8 mouse cellular contexts compared by ENCODE assay signal in the genomic region with DNA sequence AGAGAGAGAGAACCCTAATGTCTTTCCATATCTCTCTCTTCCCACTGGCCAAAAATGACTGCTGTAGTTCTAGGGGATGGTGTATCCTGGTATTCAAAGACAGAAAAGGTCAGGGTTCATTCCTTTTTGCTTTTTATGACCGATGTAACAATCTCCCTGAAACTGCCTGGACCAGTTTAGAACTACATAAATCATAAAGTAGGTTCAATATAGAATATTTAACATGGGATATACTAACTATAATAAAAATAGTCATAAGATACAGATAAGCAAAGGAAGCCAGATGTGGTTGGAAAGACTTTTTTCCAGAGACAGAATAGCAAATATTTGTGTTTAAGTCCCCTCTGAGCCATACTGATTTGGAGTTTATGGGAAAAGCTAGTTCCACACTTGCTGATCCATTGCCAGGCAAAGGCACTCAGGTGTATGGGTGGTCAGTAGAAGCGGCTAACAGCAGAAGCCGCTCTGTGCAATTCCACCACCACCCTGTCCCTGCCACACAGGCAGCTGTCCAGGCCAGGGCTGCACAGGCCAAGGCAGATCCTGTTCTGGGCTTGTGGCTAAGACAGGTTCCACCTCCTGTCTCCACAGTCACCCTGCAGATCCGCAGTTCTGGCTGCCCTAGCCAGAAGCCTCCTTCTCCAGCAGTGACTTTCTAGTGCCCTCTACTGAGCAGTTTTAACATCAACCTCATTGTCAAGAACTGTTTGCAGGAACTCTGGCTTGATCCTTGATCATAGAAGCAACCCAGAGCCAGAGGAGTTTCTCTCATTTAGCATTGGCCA. TPM values are rescaled to one million over a fixed set of nuclear protein-coding genes. Genes with fewer than 3 reads are reported as not detected.
DNase-seq lines count a peak whose midpoint lies in the region; ATAC-seq and TF ChIP-seq lines count a peak whose summit lies in the region.

No protein-coding gene starts in this region.

- no peaks in the 10 kb centered on the region for H3K36me3 ChIP-seq in forebrain, embryonic 15.5 days
- H3K36me3 ChIP-seq in lung, postnatal 0 days (ENCODE audit: insufficient read depth, low read length): no peaks in the 10 kb centered on the region

- H3K9ac ChIP-seq in forebrain, embryonic 15.5 days (replicated peaks): no peak overlapping the region
- no peak overlapping the region for H3K9ac ChIP-seq in lung, postnatal 0 days (replicated peaks; ENCODE audit: low read depth)

- WGBS in forebrain, embryonic 15.5 days: 54% methylated on average over 4 of the region's 4 CpGs
- 44% methylated on average over 4 of the region's 4 CpGs for WGBS in lung, postnatal 0 days

- no peak overlapping the region for H3K4me3 ChIP-seq in forebrain, embryonic 15.5 days
- H3K4me3 ChIP-seq in lung, postnatal 0 days (ENCODE audit: low read depth, low read length): no peak overlapping the region

- no peak overlapping the region for H3K4me2 ChIP-seq in forebrain, embryonic 15.5 days (replicated peaks)
- H3K4me2 ChIP-seq in lung, postnatal 0 days (replicated peaks; ENCODE audit: low read depth, low read length): no peak overlapping the region

- DNase-seq in MN1 (ENCODE audit: low spot score): peak; percentile 10
- DNase-seq in cerebellum, adult 11-12 months: peak; percentile 91
- DNase-seq in heart, postnatal 4 days: peak; percentile 62
- DNase-seq in layer of hippocampus, adult 18-20 months (ENCODE audit: low spot score in 2 of 2): peak; percentile 34 to 71
- DNase-seq in lung, postnatal 0 days (ENCODE audit: low spot score): peak; percentile 58
- peak; percentile 84 for DNase-seq in retina, embryonic 14.5 days (ENCODE audit: low spot score)

- H3K4me1 ChIP-seq in forebrain, embryonic 15.5 days: peaks cover 7% of the 10 kb centered on the region; the same call in 1 of the 2 replicates
- no peaks in the 10 kb centered on the region for H3K4me1 ChIP-seq in lung, postnatal 0 days (ENCODE audit: insufficient read depth, low read depth, low read length)

- no peak overlapping the region for H3K27ac ChIP-seq in forebrain, embryonic 15.5 days (replicated peaks)
- no peak overlapping the region for H3K27ac ChIP-seq in lung, postnatal 0 days (ENCODE audit: low read length)

- TF ChIP-seq CTCF in lung, postnatal 0 days (IDR thresholded peaks at IDR 0.05): peak; percentile 75

- H3K27me3 ChIP-seq in forebrain, embryonic 15.5 days: no peaks in the 10 kb centered on the region
- H3K27me3 ChIP-seq in lung, postnatal 0 days (replicated peaks; ENCODE audit: insufficient read depth, low read length): no peaks in the 10 kb centered on the region

- no peaks in the 10 kb centered on the region for H3K9me3 ChIP-seq in forebrain, embryonic 15.5 days
- H3K9me3 ChIP-seq in lung, postnatal 0 days (ENCODE audit: low read length): no peaks in the 10 kb centered on the region

- TF ChIP-seq EP300 in lung, postnatal 0 days (IDR thresholded peaks at IDR 0.05): no peak

- ATAC-seq in forebrain, embryonic 15.5 days (replicated peaks): peak; percentile 94
- ATAC-seq in lung, postnatal 0 days: peak; percentile 43
- ATAC-seq in monocyte, adult 5-6 weeks (replicated peaks; ENCODE audit: insufficient number of reproducible peaks, low FRiP score, low TSS enrichment, poor library complexity, severe bottlenecking): no peak; the same call in 1 of the 2 replicates

RNA-seq across cellular contexts. Expression of a gene that starts 47.5 kb away (rescaled TPM):
- polyA plus RNA-seq in forebrain, embryonic 15.5 days (2015; fragmentation: Nextera tagmentation; extraction: Ambion mirVana): 22.0 and 23.8 TPM in 2 replicates
- 10 to 100 TPM; 28.4 to 28.6 TPM for total RNA-seq in heart, postnatal 4 days (2021)
- total RNA-seq in layer of hippocampus, adult 18-20 months (2021): 10 to 100 TPM; 21.7 to 22.0 TPM
- 19.4 and 20.4 TPM in 2 replicates for polyA plus RNA-seq in lung, postnatal 0 days (2015; fragmentation: Nextera tagmentation; extraction: Ambion mirVana)
- 31.8 to 48.6 TPM (median 44.0 TPM) in 3 replicates for total RNA-seq in monocyte, adult 5-6 weeks (2017)

Comparison
In these comparisons a context has a peak if more than half of its experiments do, and no peak if none do; other contexts are left out.
1. DNase-seq: peak in every context shown above with its lines; median percentile 91 in cerebellum, adult 11-12 months; 84 in retina, embryonic 14.5 days; 62 in heart, postnatal 4 days; 58 in lung, postnatal 0 days; 52 in layer of hippocampus, adult 18-20 months; 10 in MN1.